Mouse (Mus musculus) lung, adult 2 months (tissue): ENCODE results near the gene Mtrf1l.

Experiments used
- CTCF ChIP-seq: fragments of 200-500 bp; IDR thresholded peaks from 2 replicates; pipeline ENCODE4 v1.5.1; 2011; ENCODE audit warnings: mild to moderate bottlenecking, low read length, control low read depth; ENCODE audit not compliant: insufficient read depth
- POLR2A ChIP-seq: fragments of 200-500 bp; IDR thresholded peaks from 2 replicates; pipeline ENCODE4 v1.6.1; 2011; ENCODE audit warnings: low read depth, mild to moderate bottlenecking, control low read depth, low read length, borderline replicate concordance; ENCODE audit errors: extremely low read depth

DNA sequence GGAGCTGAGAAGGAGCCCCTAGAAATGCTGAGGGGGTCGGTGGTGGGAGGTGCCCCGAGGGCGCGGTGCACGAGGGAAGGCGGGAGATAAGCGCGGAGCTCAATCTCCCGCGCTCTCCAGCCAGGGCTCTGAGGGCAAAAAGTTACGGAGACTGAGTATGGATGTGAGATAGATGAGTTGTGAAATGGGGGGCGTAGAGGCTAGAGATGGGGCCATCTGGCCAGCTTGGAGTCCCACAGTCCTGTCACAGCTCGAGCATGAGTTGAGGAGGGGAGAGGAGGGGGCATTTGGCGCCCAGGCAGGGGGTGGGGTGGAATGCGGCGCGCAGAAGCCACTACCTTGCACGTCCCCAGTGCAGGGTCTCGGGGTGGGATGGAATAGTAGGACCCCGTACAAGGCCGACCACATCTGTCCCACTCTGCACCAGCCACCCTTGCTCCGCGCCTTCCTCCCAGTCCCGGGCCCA is 19.0 kb downstream of the Mtrf1l start:
- TF ChIP-seq POLR2A (no peak), CTCF (no peak)
